Mouse (Mus musculus) erythroblast, embryonic 14.5 days (primary cell): ENCODE measurements around the gene Map7.

Source experiments
- GATA1 ChIP-seq: IDR thresholded peaks from 2 replicates; pipeline ENCODE4 v1.6.1; 2012; ENCODE audit warnings: low read length, inconsistent platforms, mixed read lengths
- TAL1 ChIP-seq: IDR thresholded peaks from 3 replicates; pipeline ENCODE4 v1.6.1; 2012; ENCODE audit warnings: low read length, inconsistent platforms, mixed read lengths

DNA sequence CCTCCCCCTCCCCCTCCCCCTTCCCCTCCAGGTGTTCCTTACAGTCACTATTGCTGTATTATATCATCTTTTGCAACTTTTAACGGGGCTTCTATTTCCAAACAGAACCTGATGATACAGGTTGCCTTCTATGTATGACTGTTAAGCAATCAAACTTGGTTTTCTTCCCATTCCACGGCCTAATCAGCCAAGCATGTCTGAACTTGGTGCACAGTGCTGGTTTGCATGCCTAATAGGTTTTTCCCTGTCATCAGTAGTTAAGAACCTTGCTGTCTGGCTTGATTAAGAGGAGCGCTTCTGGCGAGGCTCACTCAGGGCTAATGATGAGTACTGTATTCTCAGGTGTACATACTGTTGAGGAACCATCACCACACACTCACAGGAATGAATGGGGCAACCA, 25.5 kb downstream of the Map7 start:
- TF ChIP-seq TAL1 (no peak), GATA1 (no peak)
